Mouse (Mus musculus) lung, embryonic 15.5 days (tissue): Measurements from ENCODE around the gene Rab11b. TPM values are rescaled to one million over a fixed set of nuclear protein-coding genes. Genes with fewer than 3 reads are reported as not detected.
A peak's percentile ranks its signal among the peaks of the same experiment; 100 is the strongest.
"Not testable (repeated sequence)": the region's sequence is repeated elsewhere in the genome, so short reads cannot be mapped to it uniquely, and the experiment has no call there.

Experiments
- ATAC-seq: fragments of 200-750 bp; cut with Nextera tagmentation; 2 replicates; pipeline ENCODE4 v1.8.0; 2017; ENCODE audit warnings: moderate number of reproducible peaks, borderline replicate concordance; ENCODE audit not compliant: low FRiP score, low TSS enrichment; ENCODE audit errors: extremely low read depth
- H3K27ac ChIP-seq: fragments of 300-500 bp; sonication (generic); 2 replicates; pipeline ENCODE4 v1.5.1; 2015; ENCODE audit warnings: moderate library complexity, mild to moderate bottlenecking, inconsistent platforms
- H3K27me3 ChIP-seq: fragments of 300-500 bp; sonication (generic); 2 replicates; pipeline ENCODE4 v1.6.1; 2015; ENCODE audit warnings: inconsistent platforms
- H3K36me3 ChIP-seq: fragments of 300-500 bp; sonication (generic); 2 replicates; pipeline ENCODE4 v1.6.1; 2015; ENCODE audit warnings: inconsistent platforms
- H3K4me1 ChIP-seq: fragments of 300-500 bp; sonication (generic); 2 replicates; pipeline ENCODE4 v1.6.1; 2015; ENCODE audit warnings: inconsistent platforms
- H3K4me2 ChIP-seq: fragments of 300-500 bp; sonication (generic); 2 replicates; pipeline ENCODE4 v1.6.1; 2015; ENCODE audit warnings: inconsistent platforms, mild to moderate bottlenecking, moderate library complexity
- H3K4me3 ChIP-seq: fragments of 300-500 bp; sonication (generic); 2 replicates; pipeline ENCODE4 v1.5.1; 2015; ENCODE audit warnings: mild to moderate bottlenecking, inconsistent platforms
- H3K9ac ChIP-seq: fragments of 300-500 bp; sonication (generic); 2 replicates; pipeline ENCODE4 v1.6.1; 2015; ENCODE audit warnings: inconsistent platforms
- H3K9me3 ChIP-seq: fragments of 300-500 bp; sonication (generic); 2 replicates; pipeline ENCODE4 v1.6.1; 2016; ENCODE audit warnings: inconsistent platforms
- WGBS: fragments of 180-500 bp; shearing (Covaris S2); methylation state at CpG from one replicate; pipeline ENCODE4 v1.1.7; 2015; 5-methylcytosine and 5-hydroxymethylcytosine counted together
- polyA plus RNA-seq: library from polyadenylated mRNA; unstranded; fragments of >200 nt; fragmentation: Nextera tagmentation; extraction: Ambion mirVana; gene quantifications from 2 replicates; pipeline ENCODE4 v1.2.1, GENCODE M21; 2015

The Rab11b gene
- polyA plus RNA-seq, 1 experiment from 2014 or later = 306 TPM

- H3K36me3 ChIP-seq, H3K4me1 ChIP-seq, H3K4me2 ChIP-seq, H3K27ac ChIP-seq, ATAC-seq, H3K4me3 ChIP-seq, H3K9me3 ChIP-seq, H3K9ac ChIP-seq, H3K27me3 ChIP-seq: not testable (repeated sequence)
- 49% methylated on average over 9 of the region's 9 CpGs for WGBS
These were observed 27.7 kb downstream of the Rab11b start for GRCm38 (mm10) chr17:33732556-33733083.

GRCm38 (mm10) chr17:33729215-33729614 is 31.1 kb downstream of the Rab11b start:
- WGBS = 46% methylated on average over 2 of the region's 2 CpGs
- Histone ChIP-seq H3K36me3 (no peaks in the 10 kb centered on the region), H3K9me3 (no peaks in the 10 kb centered on the region), H3K4me3 (no peak overlapping the region), H3K4me1 (no peaks in the 10 kb centered on the region), H3K4me2 (no peak overlapping the region), H3K27me3 (no peaks in the 10 kb centered on the region), H3K27ac (no peak overlapping the region), H3K9ac (no peak overlapping the region)
- no peak for ATAC-seq

- no peak overlapping the region for H3K27ac ChIP-seq
- H3K36me3 ChIP-seq = no peaks in the 10 kb centered on the region
- H3K27me3 ChIP-seq = no peaks in the 10 kb centered on the region
- no peak for ATAC-seq
- no peaks in the 10 kb centered on the region for H3K4me1 ChIP-seq
- 66% methylated on average over 2 of the region's 2 CpGs for WGBS
- H3K9me3 ChIP-seq = no peaks in the 10 kb centered on the region
- no peak overlapping the region for H3K9ac ChIP-seq
- no peak overlapping the region for H3K4me3 ChIP-seq
- H3K4me2 ChIP-seq = no peak overlapping the region
These were observed 31.9 kb downstream of the Rab11b start for GRCm38 (mm10) chr17:33728396-33728795.

- H3K4me2 ChIP-seq = no peak overlapping the region
- H3K4me3 ChIP-seq = no peak overlapping the region
- no peaks in the 10 kb centered on the region for H3K9me3 ChIP-seq
- no peaks in the 10 kb centered on the region for H3K36me3 ChIP-seq
- no peak overlapping the region for H3K9ac ChIP-seq
- ATAC-seq = no peak
- H3K27ac ChIP-seq = no peak overlapping the region
- 0 out of 2 replicates have a peak, but pooled peaks cover 3% of the 10 kb centered on the region for H3K4me1 ChIP-seq
- H3K27me3 ChIP-seq = no peaks in the 10 kb centered on the region
- 91% methylated on average over 7 of the region's 7 CpGs for whole genome bisulfite sequencing
These were observed 40.5 kb downstream of the Rab11b start for GRCm38 (mm10) chr17:33719736-33720378.

- H3K9me3 ChIP-seq = no peaks in the 10 kb centered on the region
- H3K4me3 ChIP-seq = peak overlapping the region; percentile 71
- WGBS = 47% methylated on average over 10 of the region's 10 CpGs
- ATAC-seq = 0 out of 2 replicates have a peak, but pooled peaks have one; percentile 20
- peak overlapping the region; percentile 62 for H3K4me2 ChIP-seq
- no peak overlapping the region for H3K9ac ChIP-seq
- 0 out of 2 replicates have a peak, but pooled peaks cover 3% of the 10 kb centered on the region for H3K4me1 ChIP-seq
- no peaks in the 10 kb centered on the region for H3K27me3 ChIP-seq
- no peaks in the 10 kb centered on the region for H3K36me3 ChIP-seq
- no peak overlapping the region for H3K27ac ChIP-seq
These were observed 41.2 kb downstream of the Rab11b start for GRCm38 (mm10) chr17:33718944-33719725.

GRCm38 (mm10) chr17:33718384-33718881 is 41.9 kb downstream of the Rab11b start, which contains the start of gene March2:
TSS of gene March2 (minus strand) at chr17:33718670.
- Histone ChIP-seq H3K4me3 (peak within 1 kb of the TSS; percentile 71), H3K36me3 (no peaks in the 10 kb centered on the region), H3K4me1 (0 out of 2 replicates have a peak, but pooled peaks cover 3% of the 10 kb centered on the region), H3K4me2 (peak within 1 kb of the TSS; percentile 62), H3K27me3 (no peaks in the 10 kb centered on the region), H3K27ac (no peak within 1 kb of the TSS), H3K9me3 (no peaks in the 10 kb centered on the region), H3K9ac (peak within 1 kb of the TSS; percentile 53)
- under 1% methylated on average over 46 of the region's 46 CpGs for WGBS
- peak; percentile 100 for ATAC-seq

GRCm38 (mm10) chr17:33717982-33718381 is 42.3 kb downstream of the Rab11b start:
- H3K27me3 ChIP-seq = no peaks in the 10 kb centered on the region
- H3K4me3 ChIP-seq = peak overlapping the region; percentile 71
- ATAC-seq = no peak
- H3K4me2 ChIP-seq = peak overlapping the region; percentile 62
- WGBS = 7% methylated on average over 8 of the region's 8 CpGs
- no peaks in the 10 kb centered on the region for H3K36me3 ChIP-seq
- H3K9me3 ChIP-seq = no peaks in the 10 kb centered on the region
- no peak overlapping the region for H3K27ac ChIP-seq
- 0 out of 2 replicates have a peak, but pooled peaks cover 3% of the 10 kb centered on the region for H3K4me1 ChIP-seq
- peak overlapping the region; percentile 53 for H3K9ac ChIP-seq

- Histone ChIP-seq H3K4me2 (no peak overlapping the region), H3K36me3 (no peaks in the 10 kb centered on the region), H3K9me3 (no peaks in the 10 kb centered on the region), H3K4me3 (no peak overlapping the region), H3K27me3 (no peaks in the 10 kb centered on the region), H3K27ac (no peak overlapping the region), H3K9ac (no peak overlapping the region), H3K4me1 (0 out of 2 replicates have a peak, but pooled peaks cover 3% of the 10 kb centered on the region)
- WGBS = 100% methylated on average over 1 of the region's 1 CpGs
- ATAC-seq = no peak
These were observed 43.1 kb downstream of the Rab11b start for GRCm38 (mm10) chr17:33717246-33717645.

GRCm38 (mm10) chr17:33714779-33715178 is 45.6 kb downstream of the Rab11b start:
- ATAC-seq = no peak
- WGBS = 73% methylated on average over 1 of the region's 1 CpGs

GRCm38 (mm10) chr17:33713271-33713670 is 47.1 kb downstream of the Rab11b start:
- Histone ChIP-seq H3K4me1 (0 out of 2 replicates have a peak, but pooled peaks cover 3% of the 10 kb centered on the region), H3K9ac (no peak overlapping the region), H3K4me2 (no peak overlapping the region), H3K27ac (no peak overlapping the region), H3K27me3 (no peaks in the 10 kb centered on the region), H3K4me3 (no peak overlapping the region), H3K36me3 (peaks cover 4% of the 10 kb centered on the region; the same call in 1 of the 2 replicates), H3K9me3 (no peaks in the 10 kb centered on the region)
- 62% methylated on average over 5 of the region's 5 CpGs for WGBS
- no peak for ATAC-seq

More at GRCm38 (mm10) chr17:33714779-33715178, 45.6 kb downstream of the Rab11b start:
- no peak overlapping the region for H3K9ac ChIP-seq
- no peaks in the 10 kb centered on the region for H3K27me3 ChIP-seq
- H3K4me3 ChIP-seq = no peak overlapping the region
- no peak overlapping the region for H3K4me2 ChIP-seq
- H3K27ac ChIP-seq = no peak overlapping the region
- no peaks in the 10 kb centered on the region for H3K9me3 ChIP-seq
- 0 out of 2 replicates have a peak, but pooled peaks cover 3% of the 10 kb centered on the region for H3K4me1 ChIP-seq
- no peaks in the 10 kb centered on the region for H3K36me3 ChIP-seq

GRCm38 (mm10) chr17:33709834-33710233 is 50.5 kb downstream of the Rab11b start:
- H3K36me3 ChIP-seq = peaks cover 4% of the 10 kb centered on the region; the same call in 1 of the 2 replicates

More at GRCm38 (mm10) chr17:33709834-33710233, 50.5 kb downstream of the Rab11b start:
- Histone ChIP-seq H3K4me3 (no peak overlapping the region), H3K4me1 (no peaks in the 10 kb centered on the region), H3K9me3 (no peaks in the 10 kb centered on the region), H3K9ac (no peak overlapping the region), H3K27me3 (no peaks in the 10 kb centered on the region), H3K27ac (no peak overlapping the region), H3K4me2 (no peak overlapping the region)
- no peak for ATAC-seq
- 86% methylated on average over 3 of the region's 3 CpGs for WGBS
